Mouse (Mus musculus): ENCODE measurements around the gene Tiam1. TPM values are rescaled to one million over a fixed set of nuclear protein-coding genes. Genes with fewer than 3 reads are reported as not detected.

Tiam1 gene
- polyA plus RNA-seq, 2 experiments, result 1.6 to 4.2 TPM

DNA sequence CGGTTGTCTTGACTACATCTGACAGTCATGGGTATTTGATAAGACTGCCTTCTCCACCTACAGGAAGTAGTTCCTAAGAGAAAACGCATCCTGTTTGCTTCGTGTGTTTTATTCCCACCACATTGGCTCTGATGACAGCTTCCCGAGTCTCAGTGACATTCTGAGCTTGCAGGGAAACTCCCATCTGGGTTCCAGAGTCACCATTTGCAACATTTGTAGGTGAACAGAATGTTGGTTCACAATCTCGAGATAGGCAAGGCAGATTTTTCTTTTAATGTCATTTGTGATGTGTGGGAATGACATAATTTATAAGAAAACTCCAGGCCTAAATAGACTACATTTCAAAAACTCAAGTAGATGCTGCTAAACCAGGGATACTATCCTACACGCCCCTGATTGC is 207.0 kb downstream of the Tiam1 start:
- WGBS (ENCODE audit: insufficient replicate concordance), result 34% methylated on average over 6 of the region's 6 CpGs

DNA sequence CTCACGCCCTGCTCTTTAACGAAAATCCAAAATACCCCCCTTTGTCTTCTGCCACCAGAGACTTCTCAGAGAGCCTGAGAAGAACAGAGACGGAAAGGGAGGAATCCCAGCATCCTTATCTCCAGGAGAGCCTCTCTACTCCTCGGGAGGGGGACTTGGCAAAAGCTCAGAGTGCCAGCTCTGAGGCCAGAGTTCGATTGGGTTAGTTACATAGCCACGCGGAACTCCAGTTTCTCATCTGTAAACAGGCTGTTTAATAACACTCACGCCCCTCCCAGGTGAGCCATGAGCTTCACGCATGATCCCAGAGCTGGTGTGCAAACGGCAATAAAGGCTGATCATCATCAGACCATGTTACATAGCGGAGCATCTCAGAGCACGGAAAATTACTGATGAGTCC is 208.2 kb downstream of the Tiam1 start:
- Histone ChIP-seq H3K4me3 (ENCODE audit: insufficient read depth in 1 of 2, low read depth in 2 of 2, low read length in 2 of 2) (no peak overlapping the region), H3K4me2 (ENCODE audit: low read depth) (no peak overlapping the region), H3K27me3 (ENCODE audit: control insufficient read depth, insufficient read depth, low read length) (no peaks in the 10 kb centered on the region), H3K4me1 (replicated peaks; ENCODE audit: control insufficient read depth in 2 of 2, insufficient read depth in 2 of 2, low read length in 1 of 2) (peaks cover 0 to 7% of the 10 kb centered on the region in 2 experiments; a peak in 2 of 4 replicates), H3K9ac (replicated peaks) (no peak overlapping the region), H3K36me3 (replicated peaks; ENCODE audit: control insufficient read depth, insufficient read depth, low read depth) (no peaks in the 10 kb centered on the region), H3K9me3 (ENCODE audit: control insufficient read depth, low read length) (no peaks in the 10 kb centered on the region), H3K27ac (no peak overlapping the region)
- WGBS (ENCODE audit: insufficient replicate concordance), result 70% methylated on average over 12 of the region's 12 CpGs
- TF ChIP-seq CTCF (IDR thresholded peaks at IDR 0.05; ENCODE audit: low read depth) (no peak), EP300 (IDR thresholded peaks at IDR 0.05; ENCODE audit: low read depth) (no peak)
- DNase-seq (ENCODE audit: low read depth in 3 of 3, low spot score in 3 of 3) (no peak), ATAC-seq (ENCODE audit: insufficient read depth) (no peak)

More for the DNA sequence above, 207.0 kb downstream of the Tiam1 start:
- peaks cover 0 to 7% of the 10 kb centered on the region in 2 experiments; a peak in 2 of 4 replicates for H3K4me1 ChIP-seq (replicated peaks; ENCODE audit: control insufficient read depth in 2 of 2, insufficient read depth in 2 of 2, low read length in 1 of 2)
- no peak overlapping the region for H3K4me3 ChIP-seq (ENCODE audit: insufficient read depth in 1 of 2, low read depth in 2 of 2, low read length in 2 of 2)
- no peaks in the 10 kb centered on the region for H3K36me3 ChIP-seq (replicated peaks; ENCODE audit: control insufficient read depth, insufficient read depth, low read depth)
- no peaks in the 10 kb centered on the region for H3K9me3 ChIP-seq (ENCODE audit: control insufficient read depth, low read length)
- H3K27ac ChIP-seq, result no peak overlapping the region
- TF ChIP-seq CTCF (IDR thresholded peaks at IDR 0.05; ENCODE audit: low read depth) (no peak), EP300 (IDR thresholded peaks at IDR 0.05; ENCODE audit: low read depth) (no peak)
- DNase-seq (ENCODE audit: low read depth in 3 of 3, low spot score in 3 of 3) (no peak), ATAC-seq (ENCODE audit: insufficient read depth) (no peak)
- no peaks in the 10 kb centered on the region for H3K27me3 ChIP-seq (ENCODE audit: control insufficient read depth, insufficient read depth, low read length)
- no peak overlapping the region for H3K9ac ChIP-seq (replicated peaks)
- no peak overlapping the region for H3K4me2 ChIP-seq (ENCODE audit: low read depth)

DNA sequence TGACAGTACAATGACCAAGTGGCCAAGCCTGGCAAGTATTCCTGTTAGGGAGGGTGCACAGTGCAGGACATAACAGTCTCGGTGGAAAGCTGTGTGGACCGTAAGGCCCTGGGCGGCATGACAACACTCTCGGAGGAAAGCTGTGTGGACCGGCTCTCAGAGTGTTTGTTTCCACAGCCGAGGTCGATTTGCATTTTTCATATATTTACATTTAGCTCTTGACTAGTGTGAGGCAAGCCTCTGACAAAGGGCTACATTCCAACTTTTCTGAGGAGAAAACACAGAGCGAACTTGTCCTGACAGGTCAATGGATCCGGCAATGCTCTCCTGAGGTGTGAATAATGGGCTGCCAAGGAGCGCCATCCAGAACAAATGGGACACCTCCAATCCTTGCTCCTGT is 209.0 kb downstream of the Tiam1 start:
- no peak for ATAC-seq (ENCODE audit: insufficient read depth)
- DNase-seq (ENCODE audit: low read depth in 3 of 3, low spot score in 3 of 3), result no peak
- H3K36me3 ChIP-seq (replicated peaks; ENCODE audit: control insufficient read depth, insufficient read depth, low read depth), result no peaks in the 10 kb centered on the region
- peaks cover 0 to 7% of the 10 kb centered on the region in 2 experiments; a peak in 2 of 4 replicates for H3K4me1 ChIP-seq (replicated peaks; ENCODE audit: control insufficient read depth in 2 of 2, insufficient read depth in 2 of 2, low read length in 1 of 2)
- no peaks in the 10 kb centered on the region for H3K9me3 ChIP-seq (ENCODE audit: control insufficient read depth, low read length)
- no peak overlapping the region for H3K4me3 ChIP-seq (ENCODE audit: insufficient read depth in 1 of 2, low read depth in 2 of 2, low read length in 2 of 2)
- 84% methylated on average over 10 of the region's 10 CpGs for WGBS (ENCODE audit: insufficient replicate concordance)
- TF ChIP-seq EP300 (IDR thresholded peaks at IDR 0.05; ENCODE audit: low read depth) (no peak), CTCF (IDR thresholded peaks at IDR 0.05; ENCODE audit: low read depth) (no peak)
- H3K9ac ChIP-seq (replicated peaks), result no peak overlapping the region
- H3K4me2 ChIP-seq (ENCODE audit: low read depth), result no peak overlapping the region
- H3K27me3 ChIP-seq (ENCODE audit: control insufficient read depth, insufficient read depth, low read length), result no peaks in the 10 kb centered on the region
- no peak overlapping the region for H3K27ac ChIP-seq

DNA sequence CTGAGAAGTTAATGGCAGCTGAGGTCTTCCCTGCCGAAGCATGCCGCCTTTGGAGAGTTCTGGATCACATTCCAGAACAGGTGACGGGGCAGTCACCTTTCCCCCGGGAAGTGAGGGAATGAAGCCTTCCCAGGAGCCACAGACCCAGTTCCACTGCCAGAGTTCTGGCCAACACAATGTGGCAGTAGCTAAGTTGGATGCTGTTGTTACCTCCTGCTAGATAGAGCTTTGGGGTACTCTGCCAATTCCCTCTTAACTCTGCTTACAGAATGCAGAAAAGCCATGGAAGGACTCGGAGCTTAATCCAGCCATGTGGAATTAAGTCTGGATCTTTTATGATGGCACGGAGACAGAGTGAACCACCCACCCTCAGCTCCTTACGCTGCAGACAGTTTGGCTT is 209.6 kb downstream of the Tiam1 start:
- H3K27me3 ChIP-seq (ENCODE audit: control insufficient read depth, insufficient read depth, low read length), result no peaks in the 10 kb centered on the region
- no peaks in the 10 kb centered on the region for H3K9me3 ChIP-seq (ENCODE audit: control insufficient read depth, low read length)
- no peak overlapping the region for H3K4me3 ChIP-seq (ENCODE audit: insufficient read depth in 1 of 2, low read depth in 2 of 2, low read length in 2 of 2)
- TF ChIP-seq EP300 (IDR thresholded peaks at IDR 0.05; ENCODE audit: low read depth), result no peak
- no peak for DNase-seq (ENCODE audit: low read depth in 3 of 3, low spot score in 3 of 3)
- no peak overlapping the region for H3K27ac ChIP-seq
- no peak for ATAC-seq (ENCODE audit: insufficient read depth)
- no peak overlapping the region for H3K4me2 ChIP-seq (ENCODE audit: low read depth)
- H3K36me3 ChIP-seq (replicated peaks; ENCODE audit: control insufficient read depth, insufficient read depth, low read depth), result no peaks in the 10 kb centered on the region
- 69% methylated on average over 7 of the region's 7 CpGs for WGBS (ENCODE audit: insufficient replicate concordance)
- no peak overlapping the region for H3K9ac ChIP-seq (replicated peaks)
- H3K4me1 ChIP-seq (replicated peaks; ENCODE audit: control insufficient read depth in 2 of 2, insufficient read depth in 2 of 2, low read length in 1 of 2), result peaks cover 0 to 7% of the 10 kb centered on the region in 2 experiments; a peak in 2 of 4 replicates

DNA sequence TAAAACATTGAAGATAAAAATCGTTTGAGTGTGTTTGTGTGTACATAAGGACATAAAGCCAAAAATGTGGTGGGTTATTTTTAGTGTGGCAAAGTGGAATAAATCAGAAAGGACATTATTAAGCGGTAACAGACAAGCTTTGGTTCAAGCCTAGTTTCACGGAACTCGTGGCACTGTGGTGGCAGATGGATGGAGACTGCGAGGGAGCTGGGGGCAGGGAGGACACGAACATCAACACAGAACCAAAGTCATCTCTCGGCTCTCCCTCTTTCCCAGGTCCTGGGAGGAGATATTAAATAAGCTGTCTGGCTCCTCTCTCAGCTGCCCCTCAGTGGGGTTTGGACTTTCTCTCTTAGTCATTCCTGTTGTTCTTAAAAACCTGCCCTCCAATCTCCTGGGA is 215.0 kb downstream of the Tiam1 start:
- 69% methylated on average over 7 of the region's 7 CpGs for WGBS (ENCODE audit: insufficient replicate concordance)
- no peak for TF ChIP-seq CTCF (IDR thresholded peaks at IDR 0.05; ENCODE audit: low read depth)
- TF ChIP-seq EP300 (IDR thresholded peaks at IDR 0.05; ENCODE audit: low read depth), result no peak
- H3K9ac ChIP-seq (replicated peaks), result no peak overlapping the region

More for the DNA sequence above, 215.0 kb downstream of the Tiam1 start:
- ATAC-seq (ENCODE audit: insufficient read depth) (no peak), DNase-seq (ENCODE audit: low read depth in 3 of 3, low spot score in 3 of 3) (no peak)
- Histone ChIP-seq H3K9me3 (ENCODE audit: control insufficient read depth, low read length) (no peaks in the 10 kb centered on the region), H3K4me3 (ENCODE audit: insufficient read depth in 1 of 2, low read depth in 2 of 2, low read length in 2 of 2) (no peak overlapping the region), H3K27me3 (ENCODE audit: control insufficient read depth, insufficient read depth, low read length) (no peaks in the 10 kb centered on the region), H3K36me3 (replicated peaks; ENCODE audit: control insufficient read depth, insufficient read depth, low read depth) (no peaks in the 10 kb centered on the region), H3K4me1 (replicated peaks; ENCODE audit: control insufficient read depth in 2 of 2, insufficient read depth in 2 of 2, low read length in 1 of 2) (no peaks in the 10 kb centered on the region), H3K27ac (no peak overlapping the region), H3K4me2 (ENCODE audit: low read depth) (no peak overlapping the region)

Data from liver, embryonic 14.5 days (tissue).